Mouse (Mus musculus): ENCODE measurements at regions not wholly inside any gene's neighbourhood (a gene's known extent, or its start where the extent isn't known, plus 50 kb on each side); places are given as distances from the start of the nearest gene placed in this dataset.

DNA sequence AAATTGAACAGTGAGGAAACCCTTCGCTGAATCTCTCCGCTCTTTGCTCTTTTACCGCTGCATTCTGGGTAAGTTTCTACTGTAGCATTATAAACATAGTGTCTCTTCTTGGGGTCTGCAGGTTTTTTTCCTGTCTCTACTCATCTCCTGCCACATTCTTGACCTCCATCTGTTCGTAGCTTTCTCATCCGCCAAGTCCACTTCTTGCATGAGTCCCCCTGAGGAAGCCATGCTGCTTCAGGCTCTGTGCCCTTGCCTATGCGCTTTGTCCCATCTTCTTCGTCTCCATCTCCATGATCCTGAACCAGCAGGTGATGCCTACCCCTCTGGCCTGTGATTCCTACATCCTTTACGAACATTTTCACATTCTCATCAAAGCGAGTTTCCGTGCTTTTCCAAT is 60.0 kb upstream of the 4930583I09Rik start:
- Histone ChIP-seq H3K4me1 (ENCODE audit: control insufficient read depth, insufficient read depth, low read length) (no peaks in the 10 kb centered on the region), H3K9me3 (replicated peaks; ENCODE audit: control insufficient read depth, low read length) (no peaks in the 10 kb centered on the region), H3K9ac (ENCODE audit: low read depth, low read length) (no peak overlapping the region), H3K4me2 (no peak overlapping the region), H3K27me3 (ENCODE audit: control insufficient read depth, insufficient read depth, low read length) (no peaks in the 10 kb centered on the region), H3K36me3 (ENCODE audit: control insufficient read depth, insufficient read depth, low read length) (no peaks in the 10 kb centered on the region), H3K4me3 (ENCODE audit: low read depth, low read length) (no peak overlapping the region), H3K27ac (ENCODE audit: low read depth, low read length) (no peak overlapping the region)
- 89% methylated on average over 10 of the region's 10 CpGs for WGBS (ENCODE audit: insufficient replicate concordance)
- ATAC-seq (replicated peaks; ENCODE audit: insufficient number of reproducible peaks, low FRiP score, low TSS enrichment), result no peak

DNA sequence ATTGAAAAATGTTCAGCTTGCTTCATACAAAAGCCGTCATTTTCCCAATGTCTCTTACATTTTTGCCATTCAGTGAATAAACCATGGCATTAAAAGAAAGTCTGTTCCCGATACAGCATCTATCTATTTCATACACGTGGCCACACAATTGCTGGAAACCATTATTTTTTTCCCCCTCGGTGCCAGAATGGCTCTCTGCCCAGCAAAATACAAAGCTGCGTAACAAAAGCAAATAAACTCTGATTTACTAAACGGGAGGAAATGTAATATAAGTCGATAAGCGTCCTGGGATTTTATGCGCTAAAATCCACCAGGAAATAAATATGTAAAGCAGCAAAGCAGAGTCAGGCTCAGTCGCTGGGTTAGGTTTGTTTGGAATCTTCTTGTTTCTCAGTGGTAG is 59.6 kb upstream of the 4930583I09Rik start:
- Histone ChIP-seq H3K36me3 (ENCODE audit: control insufficient read depth, insufficient read depth, low read length) (no peaks in the 10 kb centered on the region), H3K9ac (ENCODE audit: low read depth, low read length) (no peak overlapping the region), H3K4me1 (ENCODE audit: control insufficient read depth, insufficient read depth, low read length) (no peaks in the 10 kb centered on the region), H3K27me3 (ENCODE audit: control insufficient read depth, insufficient read depth, low read length) (no peaks in the 10 kb centered on the region), H3K27ac (ENCODE audit: low read depth, low read length) (no peak overlapping the region), H3K4me3 (ENCODE audit: low read depth, low read length) (no peak overlapping the region), H3K9me3 (replicated peaks; ENCODE audit: control insufficient read depth, low read length) (no peaks in the 10 kb centered on the region), H3K4me2 (no peak overlapping the region)
- WGBS (ENCODE audit: insufficient replicate concordance), result 84% methylated on average over 10 of the region's 10 CpGs
- no peak for ATAC-seq (replicated peaks; ENCODE audit: insufficient number of reproducible peaks, low FRiP score, low TSS enrichment)

DNA sequence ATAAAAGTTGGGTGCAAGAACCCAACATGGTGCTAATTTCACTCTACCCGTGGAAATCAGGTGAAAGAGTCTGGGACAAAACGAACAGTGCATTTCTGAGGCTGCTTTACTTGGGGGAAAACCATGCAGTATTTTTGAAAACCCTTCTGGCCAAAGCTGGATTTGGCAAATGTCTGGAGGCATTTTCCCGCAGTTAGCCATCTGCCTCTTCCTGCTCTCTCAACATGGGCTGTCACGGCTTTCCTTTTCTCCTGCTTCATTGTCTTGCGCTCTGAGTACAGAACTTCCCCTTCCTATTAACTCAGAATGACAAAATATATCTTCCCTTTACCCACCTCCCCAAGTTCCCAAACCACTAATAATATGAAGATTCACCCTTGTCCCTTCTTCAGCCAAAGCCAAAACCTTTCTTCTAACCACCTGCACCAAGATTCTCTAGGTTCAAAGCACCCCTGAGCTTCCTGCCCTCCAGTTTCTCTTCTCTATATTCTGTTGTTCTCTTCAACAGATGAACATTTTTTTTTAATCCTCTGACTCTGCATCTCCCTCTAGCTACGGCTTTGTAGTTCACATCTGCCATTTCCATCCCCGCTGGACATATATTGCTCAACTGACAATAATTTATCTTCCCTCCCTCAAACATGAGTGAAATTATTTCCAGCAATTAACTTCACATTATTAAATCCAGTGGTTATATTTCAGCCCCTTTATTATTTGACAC is 57.5 kb upstream of the 4930583I09Rik start:
- no peak overlapping the region for H3K4me2 ChIP-seq
- H3K4me3 ChIP-seq (ENCODE audit: low read depth, low read length), result no peak overlapping the region
- no peaks in the 10 kb centered on the region for H3K9me3 ChIP-seq (replicated peaks; ENCODE audit: control insufficient read depth, low read length)
- no peaks in the 10 kb centered on the region for H3K27me3 ChIP-seq (ENCODE audit: control insufficient read depth, insufficient read depth, low read length)
- no peak overlapping the region for H3K27ac ChIP-seq (ENCODE audit: low read depth, low read length)
- whole genome bisulfite sequencing (ENCODE audit: insufficient replicate concordance), result 78% methylated on average over 7 of the region's 7 CpGs
- no peaks in the 10 kb centered on the region for H3K36me3 ChIP-seq (ENCODE audit: control insufficient read depth, insufficient read depth, low read length)
- H3K9ac ChIP-seq (ENCODE audit: low read depth, low read length), result no peak overlapping the region
- ATAC-seq (replicated peaks; ENCODE audit: insufficient number of reproducible peaks, low FRiP score, low TSS enrichment), result no peak
- H3K4me1 ChIP-seq (ENCODE audit: control insufficient read depth, insufficient read depth, low read length), result no peaks in the 10 kb centered on the region
